Mouse (Mus musculus): ENCODE measurements at regions not wholly inside any gene's neighbourhood (a gene's known extent, or its start where the extent isn't known, plus 50 kb on each side); places are given as distances from the start of the nearest gene placed in this dataset.

GRCm38 (mm10) chr1:163573533-163573932, 151.5 kb downstream of the Mettl11b start:
- TF ChIP-seq CTCF (IDR thresholded peaks at IDR 0.05; ENCODE audit: low read depth): no peak
- no peak for TF ChIP-seq EP300 (optimal IDR thresholded peaks at IDR 0.05)

Data from stomach, postnatal 0 days (tissue).